Mouse (Mus musculus): ENCODE data around the gene Trdn. TPM values are rescaled to one million over a fixed set of nuclear protein-coding genes. Genes with fewer than 3 reads are reported as not detected.

Gene Trdn
- polyA plus RNA-seq (2015; fragmentation: Nextera tagmentation; extraction: Ambion mirVana) = 0.18 TPM in 1 of 2 replicates, not detected in the other

- Histone ChIP-seq H3K9me3 (ENCODE audit: control insufficient read depth) (no peaks in the 10 kb centered on the region), H3K4me3 (ENCODE audit: low read depth, low read length) (no peak within 1 kb of the TSS), H3K9ac (ENCODE audit: low read depth, low read length) (no peak within 1 kb of the TSS), H3K27ac (ENCODE audit: low read depth, low read length) (no peak within 1 kb of the TSS), H3K36me3 (ENCODE audit: control insufficient read depth, insufficient read depth) (no peaks in the 10 kb centered on the region), H3K4me1 (replicated peaks; ENCODE audit: control insufficient read depth, insufficient read depth, low read length) (no peaks in the 10 kb centered on the region), H3K4me2 (replicated peaks; ENCODE audit: low read depth) (no peak within 1 kb of the TSS), H3K27me3 (replicated peaks; ENCODE audit: control insufficient read depth, insufficient read depth, low read length) (no peaks in the 10 kb centered on the region)
- WGBS = 82% methylated on average over 1 of the region's 1 CpGs
- no peak for ATAC-seq
- no peak for TF ChIP-seq CTCF (IDR thresholded peaks at IDR 0.05; ENCODE audit: low read depth)
Observed at GRCm38 (mm10) chr10:33080254-33080653, at the start of gene Trdn. Gene Trdn (plus strand): TSS chr10:33080554.

DNA sequence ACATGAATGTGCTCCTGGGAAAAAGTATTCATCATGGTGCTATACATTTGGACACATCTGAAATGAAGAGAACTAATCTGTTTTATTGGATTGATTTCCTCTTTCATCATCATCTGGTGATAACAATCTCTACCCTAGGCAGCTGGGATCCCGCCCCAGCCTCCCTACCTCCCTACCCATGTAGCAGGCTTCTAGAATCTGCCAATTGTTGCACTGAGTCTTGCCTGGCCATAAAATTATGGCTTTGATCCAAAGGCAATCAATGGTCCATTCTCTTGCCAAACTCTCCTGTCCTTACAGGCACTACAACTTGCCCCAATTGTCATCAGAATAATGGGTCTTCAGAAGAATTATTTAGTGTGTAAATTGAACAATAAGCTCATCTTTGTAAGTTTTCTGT, 19.6 kb upstream of the Trdn start:
- no peak overlapping the region for H3K4me2 ChIP-seq (replicated peaks; ENCODE audit: low read depth)
- H3K36me3 ChIP-seq (ENCODE audit: control insufficient read depth, insufficient read depth) = no peaks in the 10 kb centered on the region
- no peak overlapping the region for H3K4me3 ChIP-seq (ENCODE audit: low read depth, low read length)
- H3K27me3 ChIP-seq (replicated peaks; ENCODE audit: control insufficient read depth, insufficient read depth, low read length) = no peaks in the 10 kb centered on the region
- no peak for TF ChIP-seq CTCF (IDR thresholded peaks at IDR 0.05; ENCODE audit: low read depth)
- ATAC-seq = no peak
- H3K9me3 ChIP-seq (ENCODE audit: control insufficient read depth) = no peaks in the 10 kb centered on the region
- 67% methylated on average over 1 of the region's 1 CpGs for WGBS
- no peak overlapping the region for H3K27ac ChIP-seq (ENCODE audit: low read depth, low read length)
- no peaks in the 10 kb centered on the region for H3K4me1 ChIP-seq (replicated peaks; ENCODE audit: control insufficient read depth, insufficient read depth, low read length)
- H3K9ac ChIP-seq (ENCODE audit: low read depth, low read length) = no peak overlapping the region

DNA sequence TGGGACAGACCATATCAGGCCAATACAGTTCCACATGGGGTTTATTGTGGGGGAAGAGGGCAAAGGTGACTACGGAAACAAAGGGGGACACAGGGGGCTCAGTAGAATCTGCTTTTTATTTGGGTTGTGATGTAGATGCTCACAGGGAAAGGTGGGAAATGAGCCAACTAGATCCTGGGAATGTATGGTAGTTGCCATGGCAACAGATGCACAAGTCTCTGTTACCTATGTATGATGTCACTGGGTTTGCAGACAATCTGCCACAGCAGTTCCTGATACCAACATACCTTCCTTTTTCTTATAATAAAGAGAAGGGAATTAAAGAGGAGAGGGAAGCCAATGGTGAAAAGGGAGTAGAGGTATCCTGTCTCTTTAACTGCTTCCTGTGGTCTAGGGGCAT, 14.8 kb upstream of the Trdn start:
- Histone ChIP-seq H3K9ac (ENCODE audit: low read depth, low read length) (no peak overlapping the region), H3K27ac (ENCODE audit: low read depth, low read length) (no peak overlapping the region), H3K27me3 (replicated peaks; ENCODE audit: control insufficient read depth, insufficient read depth, low read length) (no peaks in the 10 kb centered on the region), H3K4me2 (replicated peaks; ENCODE audit: low read depth) (no peak overlapping the region), H3K4me3 (ENCODE audit: low read depth, low read length) (no peak overlapping the region), H3K4me1 (replicated peaks; ENCODE audit: control insufficient read depth, insufficient read depth, low read length) (no peaks in the 10 kb centered on the region), H3K36me3 (ENCODE audit: control insufficient read depth, insufficient read depth) (no peaks in the 10 kb centered on the region), H3K9me3 (ENCODE audit: control insufficient read depth) (no peaks in the 10 kb centered on the region)
- 88% methylated on average over 1 of the region's 1 CpGs for WGBS
- no peak for TF ChIP-seq CTCF (IDR thresholded peaks at IDR 0.05; ENCODE audit: low read depth)
- ATAC-seq = no peak

DNA sequence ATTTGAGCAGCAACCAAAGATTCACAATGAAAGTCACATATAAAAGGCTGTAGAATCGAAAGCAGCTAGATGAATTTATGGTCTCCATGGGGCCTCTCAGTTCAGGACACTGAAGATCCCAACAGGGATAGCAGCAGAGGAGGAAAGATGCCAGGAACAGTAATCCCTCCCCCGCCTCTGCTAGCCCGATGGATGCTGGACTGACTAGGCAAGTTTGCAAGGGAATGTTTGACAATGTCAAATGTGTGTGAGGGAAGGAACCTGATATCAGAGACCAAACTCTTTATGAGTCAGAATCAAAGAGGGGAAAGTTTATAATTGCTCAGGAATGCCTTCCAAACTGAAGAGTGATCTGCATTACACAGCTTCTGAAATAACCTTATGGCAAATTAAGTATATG, 7.2 kb upstream of the Trdn start:
- 64% methylated on average over 3 of the region's 3 CpGs for WGBS
- TF ChIP-seq CTCF (IDR thresholded peaks at IDR 0.05; ENCODE audit: low read depth) = no peak

GRCm38 (mm10) chr10:33082151-33082844, 1.9 kb downstream of the Trdn start:
- H3K9me3 ChIP-seq (ENCODE audit: control insufficient read depth) = no peaks in the 10 kb centered on the region
- no peak overlapping the region for H3K27ac ChIP-seq (ENCODE audit: low read depth, low read length)
- no peak overlapping the region for H3K4me3 ChIP-seq (ENCODE audit: low read depth, low read length)
- H3K27me3 ChIP-seq (replicated peaks; ENCODE audit: control insufficient read depth, insufficient read depth, low read length) = no peaks in the 10 kb centered on the region
- H3K36me3 ChIP-seq (ENCODE audit: control insufficient read depth, insufficient read depth) = no peaks in the 10 kb centered on the region
- WGBS = 65% methylated on average over 2 of the region's 2 CpGs
- no peak overlapping the region for H3K9ac ChIP-seq (ENCODE audit: low read depth, low read length)
- no peak for TF ChIP-seq CTCF (IDR thresholded peaks at IDR 0.05; ENCODE audit: low read depth)
- no peak for ATAC-seq
- H3K4me2 ChIP-seq (replicated peaks; ENCODE audit: low read depth) = no peak overlapping the region
- H3K4me1 ChIP-seq (replicated peaks; ENCODE audit: control insufficient read depth, insufficient read depth, low read length) = no peaks in the 10 kb centered on the region

More for the DNA sequence above, 7.2 kb upstream of the Trdn start:
- ATAC-seq = no peak
- Histone ChIP-seq H3K9me3 (ENCODE audit: control insufficient read depth) (no peaks in the 10 kb centered on the region), H3K36me3 (ENCODE audit: control insufficient read depth, insufficient read depth) (no peaks in the 10 kb centered on the region), H3K4me1 (replicated peaks; ENCODE audit: control insufficient read depth, insufficient read depth, low read length) (no peaks in the 10 kb centered on the region), H3K4me2 (replicated peaks; ENCODE audit: low read depth) (no peak overlapping the region), H3K9ac (ENCODE audit: low read depth, low read length) (no peak overlapping the region), H3K27me3 (replicated peaks; ENCODE audit: control insufficient read depth, insufficient read depth, low read length) (no peaks in the 10 kb centered on the region), H3K4me3 (ENCODE audit: low read depth, low read length) (no peak overlapping the region), H3K27ac (ENCODE audit: low read depth, low read length) (no peak overlapping the region)

DNA sequence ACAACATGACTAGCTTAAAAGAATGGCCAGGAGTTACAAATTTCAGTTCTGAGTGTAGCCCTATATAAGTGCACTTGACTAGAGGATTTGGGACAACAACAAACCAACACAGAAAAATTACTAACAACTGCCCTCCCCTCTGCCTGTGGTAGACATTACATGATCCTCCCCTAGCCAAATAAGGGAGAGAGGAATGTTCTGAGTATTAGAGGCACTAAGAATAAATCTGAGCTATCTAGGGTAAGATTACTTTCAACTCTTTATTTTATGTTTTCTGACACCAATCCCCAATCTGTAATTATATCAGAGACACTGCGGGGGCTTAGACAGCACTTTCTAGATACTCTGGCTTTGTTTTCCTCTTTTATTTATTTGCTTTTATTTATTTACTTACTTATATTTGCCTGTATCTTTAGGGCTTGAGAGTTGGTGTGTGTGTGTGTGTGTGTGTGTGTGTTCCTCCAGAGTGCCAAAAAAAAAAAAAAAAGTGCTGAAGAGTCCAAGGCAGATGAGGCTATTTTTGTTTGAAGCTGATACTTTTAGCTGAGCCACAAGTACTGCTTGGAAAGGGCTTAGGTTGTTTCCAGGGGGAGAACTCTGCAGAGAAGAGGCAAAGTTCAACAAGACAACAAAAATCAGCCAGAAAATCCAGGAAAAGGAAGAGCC, 2.7 kb downstream of the Trdn start:
- 91% methylated on average over 1 of the region's 1 CpGs for WGBS
- no peaks in the 10 kb centered on the region for H3K27me3 ChIP-seq (replicated peaks; ENCODE audit: control insufficient read depth, insufficient read depth, low read length)
- H3K36me3 ChIP-seq (ENCODE audit: control insufficient read depth, insufficient read depth) = no peaks in the 10 kb centered on the region
- no peak overlapping the region for H3K27ac ChIP-seq (ENCODE audit: low read depth, low read length)
- no peak for TF ChIP-seq CTCF (IDR thresholded peaks at IDR 0.05; ENCODE audit: low read depth)
- no peak overlapping the region for H3K9ac ChIP-seq (ENCODE audit: low read depth, low read length)
- no peak overlapping the region for H3K4me3 ChIP-seq (ENCODE audit: low read depth, low read length)
- H3K4me2 ChIP-seq (replicated peaks; ENCODE audit: low read depth) = no peak overlapping the region
- no peak for ATAC-seq
- no peaks in the 10 kb centered on the region for H3K9me3 ChIP-seq (ENCODE audit: control insufficient read depth)
- H3K4me1 ChIP-seq (replicated peaks; ENCODE audit: control insufficient read depth, insufficient read depth, low read length) = no peaks in the 10 kb centered on the region

All from intestine, postnatal 0 days (tissue).